Mouse (Mus musculus) ES-CJ7 (cell line): ENCODE measurements around the gene Slco2a1.

ENCODE experiments used
- DNase-seq: peaks from one replicate; pipeline ENCODE4 v3.0.0; 2011; ENCODE audit warnings: low read depth, low spot score

The Slco2a1 gene

GRCm38 (mm10) chr9:102982376-102982775, 6.1 kb upstream of the Slco2a1 start:
- no peak for DNase-seq

- DNase-seq, result no peak
These were observed 3.4 kb upstream of the Slco2a1 start for GRCm38 (mm10) chr9:102985111-102985510.

- no peak for DNase-seq
These were observed 2.6 kb upstream of the Slco2a1 start for GRCm38 (mm10) chr9:102985939-102986338.

- DNase-seq, result no peak
These were observed 2.0 kb downstream of the Slco2a1 start for GRCm38 (mm10) chr9:102990306-102991133.

- DNase-seq, result no peak
These were observed 2.6 kb downstream of the Slco2a1 start for GRCm38 (mm10) chr9:102991134-102991406.

GRCm38 (mm10) chr9:102992877-102993276, 4.4 kb downstream of the Slco2a1 start:
- DNase-seq, result no peak

- no peak for DNase-seq
These were observed 5.3 kb downstream of the Slco2a1 start for GRCm38 (mm10) chr9:102993764-102994163.

- no peak for DNase-seq
These were observed 7.5 kb downstream of the Slco2a1 start for GRCm38 (mm10) chr9:102995800-102996635.

GRCm38 (mm10) chr9:103000384-103000783, 11.9 kb downstream of the Slco2a1 start:
- DNase-seq, result peak; percentile 98

GRCm38 (mm10) chr9:103004343-103004742, 15.8 kb downstream of the Slco2a1 start:
- DNase-seq, result peak; percentile 14

- DNase-seq, result peak; percentile 49
These were observed 19.2 kb downstream of the Slco2a1 start for GRCm38 (mm10) chr9:103007699-103008078.

- peak; percentile 22 for DNase-seq
These were observed 19.8 kb downstream of the Slco2a1 start for GRCm38 (mm10) chr9:103008079-103008855.

GRCm38 (mm10) chr9:103010161-103010560, 21.6 kb downstream of the Slco2a1 start:
- DNase-seq, result no peak

GRCm38 (mm10) chr9:103013366-103013765, 24.9 kb downstream of the Slco2a1 start:
- DNase-seq, result peak; percentile 69

GRCm38 (mm10) chr9:103014686-103015085, 26.2 kb downstream of the Slco2a1 start:
- DNase-seq, result no peak

GRCm38 (mm10) chr9:103024116-103024515, 35.6 kb downstream of the Slco2a1 start:
- no peak for DNase-seq

GRCm38 (mm10) chr9:103027150-103027889, 38.8 kb downstream of the Slco2a1 start:
- no peak for DNase-seq

GRCm38 (mm10) chr9:103029012-103029411, 40.5 kb downstream of the Slco2a1 start:
- DNase-seq, result peak; percentile 9

- DNase-seq, result peak; percentile 56
These were observed 41.5 kb downstream of the Slco2a1 start for GRCm38 (mm10) chr9:103030041-103030440.

- no peak for DNase-seq
These were observed 42.7 kb downstream of the Slco2a1 start for GRCm38 (mm10) chr9:103031211-103031610.

- no peak for DNase-seq
These were observed 43.7 kb downstream of the Slco2a1 start for GRCm38 (mm10) chr9:103032193-103032592.
